Mouse (Mus musculus): ENCODE measurements around the gene Skint8. TPM values are rescaled to one million over a fixed set of nuclear protein-coding genes. Genes with fewer than 3 reads are reported as not detected.
A peak's percentile ranks its signal among the peaks of the same experiment; 100 is the strongest.
"Not testable (repeated sequence)": the region's sequence is repeated elsewhere in the genome, so short reads cannot be mapped to it uniquely, and the experiment has no call there.

The Skint8 gene
- not detected in 2 replicates for polyA plus RNA-seq (2015; fragmentation: Nextera tagmentation; extraction: Ambion mirVana)

DNA sequence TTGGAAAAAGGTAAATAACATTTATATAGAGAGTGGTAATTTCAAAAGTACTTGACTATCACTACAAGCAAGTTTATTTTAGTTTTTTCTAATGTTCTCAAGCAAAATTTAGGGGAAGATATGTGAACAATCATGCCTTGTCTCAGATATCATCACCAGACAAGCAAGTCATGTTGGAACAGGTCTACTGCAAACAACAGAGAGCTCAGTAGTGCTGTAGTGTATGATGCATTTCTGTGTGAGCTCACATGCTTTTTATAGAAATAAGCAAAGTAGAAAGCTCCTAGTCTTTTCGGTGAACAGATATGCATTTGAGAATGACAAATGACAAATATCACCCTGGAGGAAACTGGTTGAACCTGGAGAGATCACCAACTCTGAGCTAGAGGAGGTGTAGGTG, at the start of gene Skint8:
TSS of gene Skint8 (plus strand) at position 301 of the 400 bp plus-strand sequence.
- Histone ChIP-seq H3K36me3 (ENCODE audit: control insufficient read depth, insufficient read depth, low read length) (no peaks in the 10 kb centered on the region), H3K9ac (ENCODE audit: low read depth, low read length) (no peak within 1 kb of the TSS), H3K9me3 (replicated peaks; ENCODE audit: control insufficient read depth, low read length, poor library complexity, severe bottlenecking) (peaks cover 2% of the 10 kb centered on the region; the same call in 1 of the 2 replicates), H3K4me3 (ENCODE audit: low read depth, low read length) (no peak within 1 kb of the TSS), H3K4me1 (ENCODE audit: control insufficient read depth, insufficient read depth, low read length) (no peaks in the 10 kb centered on the region), H3K27ac (ENCODE audit: low read length) (no peak within 1 kb of the TSS), H3K27me3 (ENCODE audit: control insufficient read depth, insufficient read depth, low read depth, low read length) (no peaks in the 10 kb centered on the region), H3K4me2 (ENCODE audit: low read length) (no peak within 1 kb of the TSS)
- WGBS, result 88% methylated on average over 1 of the region's 1 CpGs
- ATAC-seq, result no peak

DNA sequence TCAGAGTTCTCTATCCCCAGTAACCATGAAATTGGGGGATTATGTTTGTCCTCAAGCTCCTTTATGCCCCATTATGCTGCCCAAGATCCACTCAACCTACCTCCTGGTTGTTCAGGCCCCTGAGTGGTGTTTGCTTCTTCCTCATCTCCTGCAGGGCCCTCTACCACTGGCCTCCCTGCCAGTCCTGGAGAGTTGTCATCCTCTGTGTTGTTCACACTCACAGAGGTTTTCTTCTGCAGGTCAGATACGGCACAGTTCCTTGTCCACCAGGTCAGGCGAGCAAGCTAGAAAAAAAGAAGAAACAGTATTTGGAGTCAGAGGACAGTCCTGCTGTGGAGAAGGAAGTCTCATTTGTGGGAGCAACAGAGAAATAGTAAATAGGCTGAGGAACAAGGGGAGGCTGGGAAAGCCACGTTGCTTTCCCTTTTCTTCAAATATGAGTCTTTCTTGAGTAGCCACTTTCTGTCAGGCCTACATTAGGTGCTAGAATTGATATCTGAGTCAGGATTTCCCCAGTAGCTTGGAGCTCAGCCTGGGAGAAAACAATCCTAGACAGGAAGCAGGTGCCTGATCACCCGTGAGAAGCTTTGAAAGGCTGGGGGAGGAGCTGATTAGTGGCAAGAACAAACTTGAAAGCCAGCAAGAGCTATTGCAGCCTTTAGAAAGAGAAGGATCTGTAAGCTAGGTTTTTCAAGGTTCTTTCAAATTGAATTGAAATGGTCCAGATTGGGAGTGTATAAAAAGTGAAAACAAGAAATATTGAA, 38.9 kb upstream of the Skint8 start:
- H3K4me2 ChIP-seq (ENCODE audit: low read length), result no peak overlapping the region

DNA sequence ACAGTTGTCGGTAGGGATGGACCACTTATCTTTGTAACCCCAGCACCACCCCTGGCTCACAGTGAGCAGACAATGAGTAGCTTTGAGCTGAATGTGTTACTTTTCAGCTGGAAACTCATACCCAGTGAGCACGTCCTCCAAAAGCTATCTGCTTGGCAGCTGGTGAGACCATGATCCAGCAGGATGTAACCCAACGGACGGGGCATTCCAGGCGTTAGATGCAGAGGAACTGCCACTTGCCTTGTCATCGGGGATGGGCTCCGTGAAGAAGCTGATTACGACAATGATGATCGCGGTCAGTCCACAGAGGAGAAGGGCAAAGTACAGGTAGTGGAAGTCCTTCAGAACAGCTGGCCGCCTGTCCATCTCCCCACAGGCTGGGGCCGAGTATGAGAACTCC, 35.6 kb upstream of the Skint8 start:
- no peaks in the 10 kb centered on the region for H3K9me3 ChIP-seq (replicated peaks; ENCODE audit: control insufficient read depth, low read length, poor library complexity, severe bottlenecking)
- H3K4me3 ChIP-seq (ENCODE audit: low read depth, low read length), result no peak overlapping the region
- H3K4me2 ChIP-seq (ENCODE audit: low read length), result no peak overlapping the region
- 89% methylated on average over 12 of the region's 12 CpGs for WGBS
- H3K36me3 ChIP-seq (ENCODE audit: control insufficient read depth, insufficient read depth, low read length), result no peaks in the 10 kb centered on the region
- no peaks in the 10 kb centered on the region for H3K27me3 ChIP-seq (ENCODE audit: control insufficient read depth, insufficient read depth, low read depth, low read length)
- no peak overlapping the region for H3K9ac ChIP-seq (ENCODE audit: low read depth, low read length)
- H3K27ac ChIP-seq (ENCODE audit: low read length), result no peak overlapping the region
- no peaks in the 10 kb centered on the region for H3K4me1 ChIP-seq (ENCODE audit: control insufficient read depth, insufficient read depth, low read length)
- ATAC-seq, result no peak

More for the DNA sequence above, 38.9 kb upstream of the Skint8 start:
- Histone ChIP-seq H3K9ac (ENCODE audit: low read depth, low read length) (no peak overlapping the region), H3K9me3 (replicated peaks; ENCODE audit: control insufficient read depth, low read length, poor library complexity, severe bottlenecking) (no peaks in the 10 kb centered on the region), H3K4me1 (ENCODE audit: control insufficient read depth, insufficient read depth, low read length) (no peaks in the 10 kb centered on the region), H3K27me3 (ENCODE audit: control insufficient read depth, insufficient read depth, low read depth, low read length) (no peaks in the 10 kb centered on the region), H3K27ac (ENCODE audit: low read length) (no peak overlapping the region), H3K36me3 (ENCODE audit: control insufficient read depth, insufficient read depth, low read length) (no peaks in the 10 kb centered on the region), H3K4me3 (ENCODE audit: low read depth, low read length) (no peak overlapping the region)
- no peak for ATAC-seq
- 44% methylated on average over 4 of the region's 4 CpGs for WGBS

DNA sequence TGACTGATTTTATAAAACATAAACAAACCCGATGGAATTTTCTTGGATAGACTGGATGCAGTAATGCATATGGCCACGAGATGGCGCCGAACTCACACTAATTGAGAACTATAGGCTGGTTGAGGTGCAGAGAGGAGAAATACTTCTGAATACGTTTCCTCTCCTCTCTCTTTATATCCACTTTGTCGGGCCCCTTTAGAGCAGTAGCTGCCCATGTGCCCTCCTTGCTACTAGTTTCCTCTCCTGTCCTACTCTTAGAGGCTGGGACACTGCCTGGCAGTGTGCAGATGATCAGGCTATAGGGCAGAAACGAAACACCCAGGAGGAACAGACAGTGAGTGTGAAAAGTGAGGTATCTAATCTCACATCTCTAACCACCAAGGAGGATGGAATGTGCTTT, 33.2 kb upstream of the Skint8 start:
- H3K4me3 ChIP-seq (ENCODE audit: low read depth, low read length), result no peak overlapping the region
- WGBS, result 12% methylated on average over 7 of the region's 7 CpGs
- no peaks in the 10 kb centered on the region for H3K27me3 ChIP-seq (ENCODE audit: control insufficient read depth, insufficient read depth, low read depth, low read length)
- H3K27ac ChIP-seq (ENCODE audit: low read length), result no peak overlapping the region
- H3K9me3 ChIP-seq (replicated peaks; ENCODE audit: control insufficient read depth, low read length, poor library complexity, severe bottlenecking), result no peaks in the 10 kb centered on the region
- H3K9ac ChIP-seq (ENCODE audit: low read depth, low read length), result no peak overlapping the region
- H3K4me2 ChIP-seq (ENCODE audit: low read length), result peak overlapping the region; percentile 25; the same call in 1 of the 2 replicates
- peak; percentile 93 for ATAC-seq
- H3K4me1 ChIP-seq (ENCODE audit: control insufficient read depth, insufficient read depth, low read length), result no peaks in the 10 kb centered on the region
- no peaks in the 10 kb centered on the region for H3K36me3 ChIP-seq (ENCODE audit: control insufficient read depth, insufficient read depth, low read length)

DNA sequence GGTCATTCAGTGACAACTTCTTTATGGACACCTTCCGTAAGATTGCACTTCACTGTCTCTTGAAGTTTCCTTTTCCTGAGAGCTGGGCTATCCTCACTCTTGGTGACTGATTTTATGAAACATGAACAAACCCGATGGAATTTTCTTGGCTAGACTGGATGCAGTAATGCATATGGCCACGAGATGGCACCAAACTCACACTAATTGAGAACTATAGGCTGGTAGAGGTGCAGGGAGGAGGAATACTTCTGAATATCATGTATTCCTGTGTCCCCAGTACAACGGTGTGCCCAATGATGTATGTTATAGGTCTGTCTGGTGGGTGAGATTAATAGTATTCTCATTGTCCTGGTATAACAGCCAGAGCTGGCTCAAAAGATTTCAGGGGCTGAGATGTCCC, 32.6 kb upstream of the Skint8 start:
- peak; percentile 94 for ATAC-seq
- no peak overlapping the region for H3K27ac ChIP-seq (ENCODE audit: low read length)
- no peaks in the 10 kb centered on the region for H3K9me3 ChIP-seq (replicated peaks; ENCODE audit: control insufficient read depth, low read length, poor library complexity, severe bottlenecking)
- no peaks in the 10 kb centered on the region for H3K4me1 ChIP-seq (ENCODE audit: control insufficient read depth, insufficient read depth, low read length)
- H3K27me3 ChIP-seq (ENCODE audit: control insufficient read depth, insufficient read depth, low read depth, low read length), result no peaks in the 10 kb centered on the region
- 25% methylated on average over 4 of the region's 4 CpGs for WGBS
- no peaks in the 10 kb centered on the region for H3K36me3 ChIP-seq (ENCODE audit: control insufficient read depth, insufficient read depth, low read length)
- H3K4me3 ChIP-seq (ENCODE audit: low read depth, low read length), result no peak overlapping the region
- no peak overlapping the region for H3K4me2 ChIP-seq (ENCODE audit: low read length)
- no peak overlapping the region for H3K9ac ChIP-seq (ENCODE audit: low read depth, low read length)

DNA sequence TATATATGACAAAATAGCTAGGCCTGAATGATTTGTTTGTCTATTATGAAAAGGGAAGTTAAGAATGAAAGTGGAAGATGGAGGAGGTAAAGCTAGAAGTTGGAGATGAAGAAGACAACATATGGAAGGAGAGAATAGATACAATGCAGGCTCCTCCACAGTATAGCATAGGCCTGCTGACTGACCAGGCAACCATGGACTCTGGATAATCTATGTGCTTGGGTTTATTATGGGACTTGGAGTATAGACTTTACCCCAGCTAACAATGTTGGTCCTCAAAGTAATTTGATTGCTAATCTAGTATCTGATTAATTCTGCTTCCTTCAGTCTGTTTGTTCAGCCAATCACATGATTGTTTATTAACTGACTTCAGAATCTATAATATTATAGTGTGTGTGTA, 27.1 kb upstream of the Skint8 start:
- Histone ChIP-seq H3K9me3 (replicated peaks; ENCODE audit: control insufficient read depth, low read length, poor library complexity, severe bottlenecking) (no peaks in the 10 kb centered on the region), H3K27me3 (ENCODE audit: control insufficient read depth, insufficient read depth, low read depth, low read length) (no peaks in the 10 kb centered on the region)
- ATAC-seq, result no peak

DNA sequence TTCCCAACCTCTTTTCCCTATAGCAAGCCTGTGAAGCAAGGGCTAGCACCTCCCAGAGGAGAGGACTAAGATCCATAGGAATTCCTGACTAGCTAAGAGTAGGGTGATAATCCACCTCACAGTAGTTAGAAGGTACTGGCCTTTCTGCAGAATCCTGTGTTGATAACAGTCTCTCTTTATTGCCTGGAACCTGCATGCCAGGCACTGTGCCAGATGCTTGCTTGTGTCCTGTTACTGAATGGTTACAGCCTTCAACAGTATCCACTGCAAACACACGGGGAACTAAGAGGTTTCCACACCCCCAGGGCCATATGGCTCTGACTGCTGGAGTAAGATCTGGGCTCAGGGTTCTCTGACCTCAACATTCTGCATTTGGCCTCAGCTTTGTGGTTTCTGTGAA, 21.4 kb upstream of the Skint8 start:
- ATAC-seq, result no peak
- H3K4me1 ChIP-seq (ENCODE audit: control insufficient read depth, insufficient read depth, low read length), result no peaks in the 10 kb centered on the region
- H3K27ac ChIP-seq (ENCODE audit: low read length), result no peak overlapping the region
- no peak overlapping the region for H3K4me3 ChIP-seq (ENCODE audit: low read depth, low read length)
- 46% methylated on average over 1 of the region's 1 CpGs for WGBS
- H3K4me2 ChIP-seq (ENCODE audit: low read length), result no peak overlapping the region
- no peaks in the 10 kb centered on the region for H3K36me3 ChIP-seq (ENCODE audit: control insufficient read depth, insufficient read depth, low read length)
- no peaks in the 10 kb centered on the region for H3K27me3 ChIP-seq (ENCODE audit: control insufficient read depth, insufficient read depth, low read depth, low read length)
- H3K9ac ChIP-seq (ENCODE audit: low read depth, low read length), result no peak overlapping the region
- no peaks in the 10 kb centered on the region for H3K9me3 ChIP-seq (replicated peaks; ENCODE audit: control insufficient read depth, low read length, poor library complexity, severe bottlenecking)

More for the DNA sequence above, 27.1 kb upstream of the Skint8 start:
- H3K4me1 ChIP-seq (ENCODE audit: control insufficient read depth, insufficient read depth, low read length), result no peaks in the 10 kb centered on the region
- no peak overlapping the region for H3K4me2 ChIP-seq (ENCODE audit: low read length)
- no peaks in the 10 kb centered on the region for H3K36me3 ChIP-seq (ENCODE audit: control insufficient read depth, insufficient read depth, low read length)
- H3K27ac ChIP-seq (ENCODE audit: low read length), result no peak overlapping the region
- no peak overlapping the region for H3K9ac ChIP-seq (ENCODE audit: low read depth, low read length)
- no peak overlapping the region for H3K4me3 ChIP-seq (ENCODE audit: low read depth, low read length)

DNA sequence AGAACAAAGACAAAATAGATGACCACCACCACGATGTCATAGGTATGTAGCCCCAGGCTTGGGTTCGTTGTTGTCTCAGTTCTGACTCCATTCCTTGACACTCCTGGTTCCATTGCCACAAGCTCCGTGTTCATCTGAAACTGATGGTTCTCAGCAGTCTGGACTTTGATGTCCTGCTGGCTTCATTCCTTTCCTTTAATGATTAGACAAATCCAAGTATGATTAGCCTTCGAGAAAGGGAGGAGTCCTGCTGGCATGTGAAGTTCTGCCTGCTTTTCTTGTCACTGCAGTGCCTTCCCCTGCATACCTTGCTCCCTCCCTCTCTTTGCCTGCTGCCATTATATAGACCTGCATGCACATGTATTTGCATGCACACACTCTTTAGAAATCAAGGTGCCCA, 20.6 kb upstream of the Skint8 start:
- Histone ChIP-seq H3K4me2 (ENCODE audit: low read length) (no peak overlapping the region), H3K27ac (ENCODE audit: low read length) (no peak overlapping the region), H3K4me1 (ENCODE audit: control insufficient read depth, insufficient read depth, low read length) (no peaks in the 10 kb centered on the region), H3K9ac (ENCODE audit: low read depth, low read length) (no peak overlapping the region), H3K36me3 (ENCODE audit: control insufficient read depth, insufficient read depth, low read length) (no peaks in the 10 kb centered on the region), H3K27me3 (ENCODE audit: control insufficient read depth, insufficient read depth, low read depth, low read length) (no peaks in the 10 kb centered on the region), H3K4me3 (ENCODE audit: low read depth, low read length) (no peak overlapping the region), H3K9me3 (replicated peaks; ENCODE audit: control insufficient read depth, low read length, poor library complexity, severe bottlenecking) (no peaks in the 10 kb centered on the region)
- no peak for ATAC-seq
- WGBS, result 77% methylated on average over 4 of the region's 4 CpGs

DNA sequence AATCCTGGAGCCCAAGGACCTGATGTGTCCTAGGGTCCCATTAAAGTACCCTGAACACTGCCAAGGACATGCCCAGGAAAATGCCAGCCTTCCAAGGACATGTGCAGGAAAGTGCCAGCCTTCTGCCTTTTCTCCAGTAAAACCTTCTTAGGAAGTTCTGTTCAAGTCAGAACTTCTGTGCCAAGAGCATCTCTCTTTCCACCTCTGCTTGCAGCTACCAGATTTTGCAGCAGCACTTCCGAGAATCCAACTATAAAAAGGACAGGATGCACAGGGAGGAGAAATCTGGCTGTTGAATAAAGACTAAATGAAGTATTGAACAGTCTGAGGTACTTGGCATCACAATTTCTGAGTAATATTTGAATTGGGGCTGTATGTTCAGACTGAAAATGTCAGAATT, 18.7 kb upstream of the Skint8 start:
- 82% methylated on average over 1 of the region's 1 CpGs for WGBS
- not testable (repeated sequence) for ATAC-seq

More for the DNA sequence above, 18.7 kb upstream of the Skint8 start:
- not testable (repeated sequence) for H3K27me3 ChIP-seq (ENCODE audit: control insufficient read depth, insufficient read depth, low read depth, low read length); H3K4me1 ChIP-seq (ENCODE audit: control insufficient read depth, insufficient read depth, low read length); H3K9me3 ChIP-seq (replicated peaks; ENCODE audit: control insufficient read depth, low read length, poor library complexity, severe bottlenecking); H3K4me2 ChIP-seq (ENCODE audit: low read length); H3K36me3 ChIP-seq (ENCODE audit: control insufficient read depth, insufficient read depth, low read length); H3K4me3 ChIP-seq (ENCODE audit: low read depth, low read length); H3K27ac ChIP-seq (ENCODE audit: low read length); H3K9ac ChIP-seq (ENCODE audit: low read depth, low read length)

Data from midbrain, embryonic 16.5 days (tissue).